Mouse (Mus musculus): ENCODE data around the gene Triap1. TPM values are rescaled to one million over a fixed set of nuclear protein-coding genes. Genes with fewer than 3 reads are reported as not detected.
A peak's percentile ranks its signal among the peaks of the same experiment; 100 is the strongest.

Gene Triap1
- polyA plus RNA-seq, 1 experiment, result 10.7 TPM

DNA sequence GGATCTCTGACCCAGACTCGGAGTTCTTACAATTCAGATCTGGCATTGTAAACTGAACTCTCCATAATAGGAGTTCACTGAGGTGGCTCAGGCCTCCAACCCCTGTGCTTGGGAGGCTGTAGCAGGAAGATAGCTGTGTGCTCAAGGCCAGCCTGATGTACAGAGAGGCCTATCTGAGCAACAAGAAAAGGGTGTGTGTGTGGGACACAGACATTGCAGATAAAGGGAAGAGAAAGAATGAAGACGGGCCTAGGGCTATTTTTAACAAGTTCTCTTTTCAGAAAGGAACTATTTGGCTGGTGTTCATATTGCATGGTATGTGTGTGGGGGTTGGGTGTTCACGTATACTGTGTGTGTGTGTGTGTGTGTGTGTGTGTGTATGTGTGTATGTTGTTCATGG lies 7.4 kb upstream of the Triap1 start:
- Histone ChIP-seq H3K4me1 (replicated peaks; ENCODE audit: control insufficient read depth, insufficient read depth, low read length) (0 out of 2 replicates have a peak, but pooled peaks cover 2% of the 10 kb centered on the region), H3K4me3 (ENCODE audit: control insufficient read depth, insufficient read depth, low read length) (no peak overlapping the region), H3K27ac (ENCODE audit: control insufficient read depth, insufficient read depth, low read length) (no peak overlapping the region), H3K36me3 (ENCODE audit: control insufficient read depth, insufficient read depth, low read length) (peaks cover 52% of the 10 kb centered on the region), H3K27me3 (ENCODE audit: control insufficient read depth, insufficient read depth, low read length) (no peaks in the 10 kb centered on the region)
- WGBS, result 84% methylated on average over 3 of the region's 3 CpGs
- no peak for DNase-seq
- TF ChIP-seq CTCF (IDR thresholded peaks at IDR 0.05; ENCODE audit: borderline replicate concordance, control insufficient read depth, extremely low read depth, insufficient read depth, low read length, poor library complexity) (no peak), POLR2A (IDR thresholded peaks at IDR 0.05; ENCODE audit: control insufficient read depth, extremely low read depth, insufficient read depth, low read length, poor library complexity) (no peak)

- H3K4me1 ChIP-seq (replicated peaks; ENCODE audit: control insufficient read depth, insufficient read depth, low read length), result peaks cover 2% of the 10 kb centered on the region
- H3K27me3 ChIP-seq (ENCODE audit: control insufficient read depth, insufficient read depth, low read length), result no peaks in the 10 kb centered on the region
- peaks cover 30% of the 10 kb centered on the region for H3K36me3 ChIP-seq (ENCODE audit: control insufficient read depth, insufficient read depth, low read length)
- H3K27ac ChIP-seq (ENCODE audit: control insufficient read depth, insufficient read depth, low read length), result no peak overlapping the region
- no peak overlapping the region for H3K4me3 ChIP-seq (ENCODE audit: control insufficient read depth, insufficient read depth, low read length)
- 18% methylated on average over 7 of the region's 7 CpGs for WGBS
- DNase-seq, result no peak
- TF ChIP-seq POLR2A (IDR thresholded peaks at IDR 0.05; ENCODE audit: control insufficient read depth, extremely low read depth, insufficient read depth, low read length, poor library complexity), result no peak
- TF ChIP-seq CTCF (IDR thresholded peaks at IDR 0.05; ENCODE audit: borderline replicate concordance, control insufficient read depth, extremely low read depth, insufficient read depth, low read length, poor library complexity), result no peak
These were observed 1.0 kb upstream of the Triap1 start for GRCm38 (mm10) chr5:115340007-115340406.

GRCm38 (mm10) chr5:115341314-115342165 lies 515 bp downstream of the Triap1 start:
- no peak for DNase-seq
- peaks cover 29% of the 10 kb centered on the region for H3K36me3 ChIP-seq (ENCODE audit: control insufficient read depth, insufficient read depth, low read length)
- whole genome bisulfite sequencing, result 8% methylated on average over 36 of the region's 36 CpGs
- no peak overlapping the region for H3K27ac ChIP-seq (ENCODE audit: control insufficient read depth, insufficient read depth, low read length)
- no peak; the same call in 1 of the 2 replicates for TF ChIP-seq POLR2A (IDR thresholded peaks at IDR 0.05; ENCODE audit: control insufficient read depth, extremely low read depth, insufficient read depth, low read length, poor library complexity)
- no peak for TF ChIP-seq CTCF (IDR thresholded peaks at IDR 0.05; ENCODE audit: borderline replicate concordance, control insufficient read depth, extremely low read depth, insufficient read depth, low read length, poor library complexity)
- peak overlapping the region; percentile 89 for H3K4me3 ChIP-seq (ENCODE audit: control insufficient read depth, insufficient read depth, low read length)
- H3K27me3 ChIP-seq (ENCODE audit: control insufficient read depth, insufficient read depth, low read length), result no peaks in the 10 kb centered on the region
- peaks cover 2% of the 10 kb centered on the region for H3K4me1 ChIP-seq (replicated peaks; ENCODE audit: control insufficient read depth, insufficient read depth, low read length)

- TF ChIP-seq POLR2A (IDR thresholded peaks at IDR 0.05; ENCODE audit: control insufficient read depth, extremely low read depth, insufficient read depth, low read length, poor library complexity), result no peak
- peak; percentile 82; the same call in 1 of the 2 replicates for TF ChIP-seq CTCF (IDR thresholded peaks at IDR 0.05; ENCODE audit: borderline replicate concordance, control insufficient read depth, extremely low read depth, insufficient read depth, low read length, poor library complexity)
- Histone ChIP-seq H3K36me3 (ENCODE audit: control insufficient read depth, insufficient read depth, low read length) (peaks cover 29% of the 10 kb centered on the region), H3K4me1 (replicated peaks; ENCODE audit: control insufficient read depth, insufficient read depth, low read length) (peaks cover 5% of the 10 kb centered on the region), H3K4me3 (ENCODE audit: control insufficient read depth, insufficient read depth, low read length) (peak overlapping the region; percentile 16; the same call in 1 of the 2 replicates), H3K27ac (ENCODE audit: control insufficient read depth, insufficient read depth, low read length) (no peak overlapping the region), H3K27me3 (ENCODE audit: control insufficient read depth, insufficient read depth, low read length) (no peaks in the 10 kb centered on the region)
- DNase-seq, result peak; percentile 86
- WGBS, result under 1% methylated on average over 5 of the region's 5 CpGs
These were observed 6.5 kb downstream of the Triap1 start for GRCm38 (mm10) chr5:115347564-115347963.

DNA sequence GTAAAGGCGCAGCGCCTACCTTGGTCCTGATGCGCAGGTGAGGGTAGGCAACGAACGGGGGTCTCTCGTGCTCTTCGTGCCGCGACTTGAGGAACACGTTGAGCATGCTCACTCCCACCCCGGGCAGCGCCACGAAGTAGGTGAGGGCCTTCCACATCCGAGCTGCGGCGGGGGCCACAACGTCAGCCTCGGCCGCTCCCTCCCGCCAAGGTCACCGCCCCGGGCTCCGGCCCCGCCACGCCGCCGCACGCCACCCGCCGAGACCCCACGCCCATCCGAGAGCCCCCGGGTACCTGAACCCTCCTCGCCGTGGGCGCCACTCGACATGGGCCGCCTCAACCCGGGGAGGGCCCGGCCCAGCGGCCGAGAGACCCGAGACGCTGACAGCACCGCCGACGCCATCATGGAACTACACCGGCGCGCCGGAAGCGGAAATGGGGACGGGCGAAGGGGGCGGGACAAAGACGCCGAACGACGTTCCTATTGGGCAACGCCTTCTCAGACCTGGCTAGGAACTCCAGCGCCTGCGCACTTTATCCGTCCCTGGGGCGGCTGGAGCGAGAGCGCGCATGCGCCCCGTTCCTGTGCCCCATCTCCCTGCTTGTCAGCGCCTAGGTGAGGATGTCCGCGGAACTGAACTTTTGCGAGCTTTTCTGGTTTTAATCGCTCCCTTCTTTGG lies 7.7 kb downstream of the Triap1 start, which contains the start of gene Cox6a1:
Gene Cox6a1 (minus strand): TSS at position 436 of the 679 bp plus-strand sequence.
- under 1% methylated on average over 74 of the region's 74 CpGs for WGBS

DNA sequence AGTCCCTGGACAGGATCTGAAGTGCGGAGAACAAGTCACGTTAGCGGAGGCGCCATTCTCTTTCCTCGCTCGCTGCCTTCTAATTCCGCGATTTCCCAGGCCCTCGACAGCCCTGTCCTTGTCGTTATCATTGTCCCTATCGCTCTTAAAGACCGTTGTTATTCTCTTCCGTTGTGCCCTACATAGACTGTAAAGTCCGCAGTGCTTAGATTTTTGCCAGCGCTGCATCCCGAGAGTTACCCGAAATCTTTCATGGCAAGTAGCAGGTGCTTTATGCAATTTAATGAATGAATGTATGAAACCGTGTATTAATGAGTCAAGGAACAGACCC lies 8.2 kb downstream of the Triap1 start:
- Histone ChIP-seq H3K27me3 (ENCODE audit: control insufficient read depth, insufficient read depth, low read length) (no peaks in the 10 kb centered on the region), H3K27ac (ENCODE audit: control insufficient read depth, insufficient read depth, low read length) (peak overlapping the region; percentile 73), H3K4me3 (ENCODE audit: control insufficient read depth, insufficient read depth, low read length) (peak overlapping the region; percentile 63), H3K36me3 (ENCODE audit: control insufficient read depth, insufficient read depth, low read length) (peaks cover 15% of the 10 kb centered on the region), H3K4me1 (replicated peaks; ENCODE audit: control insufficient read depth, insufficient read depth, low read length) (peaks cover 5% of the 10 kb centered on the region)
- WGBS, result 1% methylated on average over 18 of the region's 18 CpGs
- TF ChIP-seq POLR2A (IDR thresholded peaks at IDR 0.05; ENCODE audit: control insufficient read depth, extremely low read depth, insufficient read depth, low read length, poor library complexity) (no peak), CTCF (IDR thresholded peaks at IDR 0.05; ENCODE audit: borderline replicate concordance, control insufficient read depth, extremely low read depth, insufficient read depth, low read length, poor library complexity) (no peak; the same call in 1 of the 2 replicates)
- DNase-seq, result no peak

More for the DNA sequence above, 7.7 kb downstream of the Triap1 start, which contains the start of gene Cox6a1:
- H3K27me3 ChIP-seq (ENCODE audit: control insufficient read depth, insufficient read depth, low read length), result no peaks in the 10 kb centered on the region
- H3K4me1 ChIP-seq (replicated peaks; ENCODE audit: control insufficient read depth, insufficient read depth, low read length), result peaks cover 5% of the 10 kb centered on the region
- DNase-seq, result peak; percentile 98
- TF ChIP-seq CTCF (IDR thresholded peaks at IDR 0.05; ENCODE audit: borderline replicate concordance, control insufficient read depth, extremely low read depth, insufficient read depth, low read length, poor library complexity), result peak; percentile 70
- TF ChIP-seq POLR2A (IDR thresholded peaks at IDR 0.05; ENCODE audit: control insufficient read depth, extremely low read depth, insufficient read depth, low read length, poor library complexity), result peak; percentile 69; the same call in 1 of the 2 replicates
- peaks cover 18% of the 10 kb centered on the region for H3K36me3 ChIP-seq (ENCODE audit: control insufficient read depth, insufficient read depth, low read length)
- peak within 1 kb of the TSS; percentile 73 for H3K27ac ChIP-seq (ENCODE audit: control insufficient read depth, insufficient read depth, low read length)
- H3K4me3 ChIP-seq (ENCODE audit: control insufficient read depth, insufficient read depth, low read length), result peak within 1 kb of the TSS; percentile 76
